Mouse (Mus musculus): ENCODE measurements around the gene Trpv3. TPM values are rescaled to one million over a fixed set of nuclear protein-coding genes. Genes with fewer than 3 reads are reported as not detected.

The Trpv3 gene
- polyA plus RNA-seq, 1 experiment: 0.05 TPM

DNA sequence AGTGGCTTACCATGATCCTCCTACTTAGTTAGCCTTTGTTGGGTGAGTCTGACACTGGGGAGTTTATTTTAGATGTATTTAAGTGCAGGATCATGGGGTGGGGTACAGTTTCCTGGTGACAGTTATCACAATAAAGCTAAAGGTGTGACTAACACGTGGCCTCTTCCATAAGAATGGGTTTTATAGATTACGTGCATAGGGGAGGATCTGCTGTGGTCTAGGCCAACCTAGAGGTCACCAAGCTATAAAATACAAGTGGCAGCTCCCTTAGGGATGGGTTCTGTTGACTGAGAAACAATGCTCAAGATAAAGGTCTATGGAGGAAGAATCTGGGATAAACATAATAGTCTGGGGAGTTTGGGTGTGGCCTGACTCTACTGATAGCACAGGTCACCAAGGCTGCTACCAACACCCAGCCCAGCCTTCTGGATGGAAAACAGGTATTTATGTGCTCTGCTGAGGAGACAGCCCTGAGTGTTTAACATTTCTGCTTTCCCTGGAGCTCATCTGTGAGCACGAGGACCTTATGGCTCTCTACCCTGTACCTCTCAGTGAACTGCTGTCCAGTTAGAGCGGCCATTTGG is 9.7 kb upstream of the Trpv3 start:
- no peaks in the 10 kb centered on the region for H3K36me3 ChIP-seq (ENCODE audit: control insufficient read depth, insufficient read depth, low read length)
- no peak for DNase-seq
- H3K27me3 ChIP-seq (replicated peaks; ENCODE audit: control insufficient read depth, insufficient read depth, low read length): no peaks in the 10 kb centered on the region
- no peak overlapping the region for H3K27ac ChIP-seq (ENCODE audit: insufficient read depth, low read depth, low read length)
- 69% methylated on average over 4 of the region's 4 CpGs for WGBS
- H3K4me3 ChIP-seq (ENCODE audit: insufficient read depth, low read depth, low read length): no peak overlapping the region
- TF ChIP-seq CTCF (conservative IDR thresholded peaks at IDR 0.05; ENCODE audit: insufficient read depth, insufficient read length, low read depth, low read length) (no peak), POLR2A (IDR thresholded peaks at IDR 0.05; ENCODE audit: low read depth, low read length) (no peak)
- H3K4me1 ChIP-seq (ENCODE audit: control insufficient read depth, insufficient read depth, low read length): no peaks in the 10 kb centered on the region

GRCm38 (mm10) chr11:73258664-73259063 is 8.5 kb upstream of the Trpv3 start:
- Histone ChIP-seq H3K36me3 (ENCODE audit: control insufficient read depth, insufficient read depth, low read length) (no peaks in the 10 kb centered on the region), H3K27ac (ENCODE audit: insufficient read depth, low read depth, low read length) (no peak overlapping the region), H3K4me1 (ENCODE audit: control insufficient read depth, insufficient read depth, low read length) (no peaks in the 10 kb centered on the region), H3K27me3 (replicated peaks; ENCODE audit: control insufficient read depth, insufficient read depth, low read length) (no peaks in the 10 kb centered on the region), H3K4me3 (ENCODE audit: insufficient read depth, low read depth, low read length) (no peak overlapping the region)
- no peak for DNase-seq
- TF ChIP-seq POLR2A (IDR thresholded peaks at IDR 0.05; ENCODE audit: low read depth, low read length) (no peak), CTCF (conservative IDR thresholded peaks at IDR 0.05; ENCODE audit: insufficient read depth, insufficient read length, low read depth, low read length) (no peak)

DNA sequence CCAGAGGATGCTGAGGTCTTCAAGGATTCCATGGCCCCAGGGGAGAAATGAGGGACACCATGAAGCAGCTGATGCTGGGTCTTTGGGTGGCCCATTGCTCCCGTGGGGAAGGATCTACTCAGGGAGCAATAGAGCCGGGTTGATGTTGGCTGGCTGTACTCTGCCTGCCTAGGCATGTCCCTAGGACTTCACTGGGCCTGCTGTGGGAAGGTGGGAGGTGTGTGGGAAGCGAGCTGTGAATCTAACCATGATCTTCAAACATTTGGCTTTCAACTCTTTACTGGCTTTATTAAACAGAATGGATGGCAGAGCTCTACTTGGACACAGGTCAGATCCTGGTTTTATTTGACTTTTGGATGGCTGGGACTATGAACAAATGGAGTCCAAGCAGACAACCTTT is 6.7 kb upstream of the Trpv3 start:
- 88% methylated on average over 3 of the region's 3 CpGs for WGBS
- no peaks in the 10 kb centered on the region for H3K27me3 ChIP-seq (replicated peaks; ENCODE audit: control insufficient read depth, insufficient read depth, low read length)
- H3K4me3 ChIP-seq (ENCODE audit: insufficient read depth, low read depth, low read length): no peak overlapping the region
- TF ChIP-seq CTCF (conservative IDR thresholded peaks at IDR 0.05; ENCODE audit: insufficient read depth, insufficient read length, low read depth, low read length): no peak
- no peak for TF ChIP-seq POLR2A (IDR thresholded peaks at IDR 0.05; ENCODE audit: low read depth, low read length)
- H3K36me3 ChIP-seq (ENCODE audit: control insufficient read depth, insufficient read depth, low read length): no peaks in the 10 kb centered on the region
- H3K27ac ChIP-seq (ENCODE audit: insufficient read depth, low read depth, low read length): no peak overlapping the region
- no peaks in the 10 kb centered on the region for H3K4me1 ChIP-seq (ENCODE audit: control insufficient read depth, insufficient read depth, low read length)
- no peak for DNase-seq

DNA sequence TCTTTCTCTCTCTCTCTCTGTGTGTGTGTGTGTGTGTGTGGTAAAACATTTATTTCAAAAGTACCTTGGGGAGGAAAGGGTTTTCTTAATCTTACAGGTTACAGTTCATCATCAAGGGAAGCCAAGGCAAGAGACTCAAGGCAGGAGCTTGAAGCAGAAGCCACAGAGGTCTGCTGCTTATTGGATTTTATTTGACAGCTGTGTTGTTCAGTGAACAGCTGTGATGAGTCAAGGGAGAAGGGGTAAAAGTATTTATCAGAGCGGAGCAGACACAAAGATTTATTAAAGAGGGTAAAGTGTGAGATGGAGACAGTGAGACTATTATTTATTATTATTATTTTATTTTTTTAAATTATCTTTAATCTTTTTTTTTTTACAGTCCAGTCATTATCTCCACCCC is 5.8 kb upstream of the Trpv3 start:
- 63% methylated on average over 1 of the region's 1 CpGs for WGBS
- Histone ChIP-seq H3K4me1 (ENCODE audit: control insufficient read depth, insufficient read depth, low read length) (no peaks in the 10 kb centered on the region), H3K27me3 (replicated peaks; ENCODE audit: control insufficient read depth, insufficient read depth, low read length) (no peaks in the 10 kb centered on the region), H3K36me3 (ENCODE audit: control insufficient read depth, insufficient read depth, low read length) (no peaks in the 10 kb centered on the region), H3K27ac (ENCODE audit: insufficient read depth, low read depth, low read length) (no peak overlapping the region), H3K4me3 (ENCODE audit: insufficient read depth, low read depth, low read length) (no peak overlapping the region)
- TF ChIP-seq POLR2A (IDR thresholded peaks at IDR 0.05; ENCODE audit: low read depth, low read length) (no peak), CTCF (conservative IDR thresholded peaks at IDR 0.05; ENCODE audit: insufficient read depth, insufficient read length, low read depth, low read length) (no peak)
- DNase-seq: no peak

GRCm38 (mm10) chr11:73274821-73275220 is 7.6 kb downstream of the Trpv3 start:
- 55% methylated on average over 2 of the region's 2 CpGs for WGBS
- no peaks in the 10 kb centered on the region for H3K36me3 ChIP-seq (ENCODE audit: control insufficient read depth, insufficient read depth, low read length)
- H3K4me3 ChIP-seq (ENCODE audit: insufficient read depth, low read depth, low read length): no peak overlapping the region
- no peak for DNase-seq
- TF ChIP-seq POLR2A (IDR thresholded peaks at IDR 0.05; ENCODE audit: low read depth, low read length): no peak
- TF ChIP-seq CTCF (conservative IDR thresholded peaks at IDR 0.05; ENCODE audit: insufficient read depth, insufficient read length, low read depth, low read length): no peak
- H3K4me1 ChIP-seq (ENCODE audit: control insufficient read depth, insufficient read depth, low read length): no peaks in the 10 kb centered on the region
- no peaks in the 10 kb centered on the region for H3K27me3 ChIP-seq (replicated peaks; ENCODE audit: control insufficient read depth, insufficient read depth, low read length)
- no peak overlapping the region for H3K27ac ChIP-seq (ENCODE audit: insufficient read depth, low read depth, low read length)

DNA sequence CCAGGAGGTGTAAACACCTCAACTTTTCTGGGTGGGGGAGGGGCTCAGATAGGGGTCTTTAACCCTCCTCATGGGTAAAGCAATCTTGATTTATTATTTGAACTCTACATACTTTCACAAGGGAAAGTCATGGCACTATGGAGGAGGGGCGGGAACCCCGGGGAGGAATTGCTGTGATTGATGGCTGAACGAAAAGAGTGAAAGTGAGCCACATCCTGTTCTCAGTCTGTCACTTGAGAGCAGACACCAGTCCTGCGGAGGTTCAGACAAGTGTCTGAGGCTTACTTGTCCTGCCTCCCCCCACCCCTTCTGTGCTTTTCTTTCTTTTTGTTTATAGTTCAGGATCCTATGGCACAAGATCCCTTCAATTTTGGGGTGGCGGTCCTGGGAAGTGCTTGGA is 13.5 kb downstream of the Trpv3 start:
- 27% methylated on average over 5 of the region's 5 CpGs for whole genome bisulfite sequencing
- H3K27ac ChIP-seq (ENCODE audit: insufficient read depth, low read depth, low read length): no peak overlapping the region
- H3K27me3 ChIP-seq (replicated peaks; ENCODE audit: control insufficient read depth, insufficient read depth, low read length): no peaks in the 10 kb centered on the region
- no peaks in the 10 kb centered on the region for H3K36me3 ChIP-seq (ENCODE audit: control insufficient read depth, insufficient read depth, low read length)
- TF ChIP-seq CTCF (conservative IDR thresholded peaks at IDR 0.05; ENCODE audit: insufficient read depth, insufficient read length, low read depth, low read length) (no peak), POLR2A (IDR thresholded peaks at IDR 0.05; ENCODE audit: low read depth, low read length) (no peak)
- DNase-seq: no peak
- H3K4me1 ChIP-seq (ENCODE audit: control insufficient read depth, insufficient read depth, low read length): no peaks in the 10 kb centered on the region
- no peak overlapping the region for H3K4me3 ChIP-seq (ENCODE audit: insufficient read depth, low read depth, low read length)

DNA sequence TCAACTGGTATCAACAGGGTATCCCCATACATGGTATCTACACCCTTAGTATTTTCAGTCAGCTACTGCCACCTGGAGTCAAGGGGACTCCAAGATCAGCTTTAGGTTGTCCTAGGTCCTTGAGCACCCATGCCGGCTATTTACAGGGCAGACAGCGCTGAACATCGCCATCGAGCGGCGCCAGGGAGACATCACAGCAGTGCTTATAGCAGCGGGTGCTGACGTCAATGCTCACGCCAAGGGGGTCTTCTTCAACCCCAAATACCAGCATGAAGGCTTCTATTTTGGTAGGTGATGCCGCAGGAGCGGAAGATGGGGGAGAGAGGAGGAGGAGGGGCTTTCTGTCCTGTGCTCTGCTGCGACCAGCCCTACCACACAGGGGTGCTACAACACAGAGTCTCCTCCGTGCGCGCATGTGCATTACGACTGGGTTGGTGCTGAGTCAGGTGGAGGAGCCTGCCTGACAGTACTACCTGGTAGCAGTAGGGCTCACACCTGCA is 14.4 kb downstream of the Trpv3 start:
- no peak overlapping the region for H3K27ac ChIP-seq (ENCODE audit: insufficient read depth, low read depth, low read length)
- H3K4me3 ChIP-seq (ENCODE audit: insufficient read depth, low read depth, low read length): peak overlapping the region; percentile 35; the same call in 1 of the 2 replicates
- peak; percentile 72 for DNase-seq
- TF ChIP-seq CTCF (conservative IDR thresholded peaks at IDR 0.05; ENCODE audit: insufficient read depth, insufficient read length, low read depth, low read length) (peak; percentile 78), POLR2A (IDR thresholded peaks at IDR 0.05; ENCODE audit: low read depth, low read length) (no peak)
- no peaks in the 10 kb centered on the region for H3K36me3 ChIP-seq (ENCODE audit: control insufficient read depth, insufficient read depth, low read length)
- H3K4me1 ChIP-seq (ENCODE audit: control insufficient read depth, insufficient read depth, low read length): no peaks in the 10 kb centered on the region
- WGBS: 2% methylated on average over 16 of the region's 16 CpGs
- no peaks in the 10 kb centered on the region for H3K27me3 ChIP-seq (replicated peaks; ENCODE audit: control insufficient read depth, insufficient read depth, low read length)

Data from kidney, adult 2 months (tissue).